Mouse (Mus musculus) heart, postnatal 0 days (tissue): ENCODE data around the gene Cd79b.

Experiments used
- CTCF ChIP-seq: IDR thresholded peaks from 2 replicates; pipeline ENCODE4 v1.5.1; 2016; ENCODE audit warnings: antibody characterized with exemption, control low read depth, low read depth
- EP300 ChIP-seq: IDR thresholded peaks from 2 replicates; pipeline ENCODE4 v1.6.1; 2016; ENCODE audit warnings: antibody characterized with exemption, low read depth

- TF ChIP-seq CTCF: no peak
- TF ChIP-seq EP300: no peak
Measured at GRCm38 (mm10) chr11:106264988-106265387, 49.6 kb downstream of the Cd79b start.
